ENCODE assay signal across 26 mouse cellular contexts in genomic region chr7:44697980-44698379, GRCm38 (mm10). TPM values are rescaled to one million over a fixed set of nuclear protein-coding genes. Genes with fewer than 3 reads are reported as not detected.
A peak's percentile ranks its signal among the peaks of the same experiment; 100 is the strongest.
DNase-seq lines count a peak whose midpoint lies in the region; ATAC-seq and TF ChIP-seq lines count a peak whose summit lies in the region.
"Had no signal": no experiment of that assay in that cellular context is flagged by ENCODE, and none has a peak within 500 bp of the region (broad histone marks: within the 10 kb centered on the region; RNA-seq: fewer than 3 reads in every experiment).

No protein-coding gene starts in this region.

- WGBS in lung, embryonic 16.5 days = 38% methylated on average over 7 of the region's 7 CpGs

- intact Hi-C loops in gastrocnemius, adult 2 months (cut with DNase I) = loop anchor here (5.0 kb wide), 1 partner anchor 41 kb away; no protein-coding TSS in a partner anchor

- no peaks in the 10 kb centered on the region for H3K36me3 ChIP-seq in lung, embryonic 16.5 days (ENCODE audit: control insufficient read depth, insufficient read depth, low read length)
- H3K36me3 ChIP-seq: forebrain, embryonic 15.5 days; heart, embryonic 10.5 days; hindbrain, embryonic 13.5 days had no signal

- no peaks in the 10 kb centered on the region for H3K9me3 ChIP-seq in lung, embryonic 16.5 days (ENCODE audit: control insufficient read depth, low read length)
- H3K9me3 ChIP-seq: forebrain, embryonic 15.5 days; heart, embryonic 10.5 days; hindbrain, embryonic 13.5 days had no signal

- H3K4me2 ChIP-seq in lung, embryonic 16.5 days (ENCODE audit: low read depth, low read length) = no peak overlapping the region
- H3K4me2 ChIP-seq: hindbrain, embryonic 13.5 days had no signal

- no peak overlapping the region for H3K4me3 ChIP-seq in gastrocnemius, adult 2 months
- H3K4me3 ChIP-seq in lung, embryonic 16.5 days (ENCODE audit: low read length) = no peak overlapping the region
- H3K4me3 ChIP-seq: forebrain, embryonic 15.5 days; heart, embryonic 10.5 days; hindbrain, embryonic 13.5 days; left cerebral cortex, adult 2 months had no signal

- ATAC-seq in lung, embryonic 16.5 days (ENCODE audit: low read depth) = no peak
- ATAC-seq: CD4-positive, CD25-positive, alpha-beta regulatory T cell, adult 4 months; forebrain, embryonic 15.5 days had no signal

- no peaks in the 10 kb centered on the region for H3K27me3 ChIP-seq in lung, embryonic 16.5 days (ENCODE audit: control insufficient read depth, insufficient read depth, low read depth, low read length)
- H3K27me3 ChIP-seq: forebrain, embryonic 15.5 days had no signal

- H3K9ac ChIP-seq in lung, embryonic 16.5 days (ENCODE audit: low read length) = no peak overlapping the region
- H3K9ac ChIP-seq: forebrain, embryonic 15.5 days; hindbrain, embryonic 13.5 days had no signal

- DNase-seq in gastrocnemius, adult 2 months = no peak
- no peak for DNase-seq in gastrocnemius, adult 8-10 months (ENCODE audit: low spot score in 2 of 2)
- DNase-seq in lung, postnatal 25 days (ENCODE audit: low spot score) = no peak
- DNase-seq in c-Kit-positive CD71-positive TER-119-positive erythroid progenitor cells, embryonic 14.5 days (ENCODE audit: low spot score) = peak; percentile 7
- no peak for DNase-seq in ovary, postnatal 14 days (ENCODE audit: low spot score)
- DNase-seq in thymus, postnatal 4 days = no peak
- no peak for DNase-seq in embryo, embryonic 9.5 days (ENCODE audit: extremely low spot score)
- DNase-seq: right cerebral cortex, postnatal 4 days; thymus, adult 2 months had no signal

- peaks cover 15% of the 10 kb centered on the region; the same call in 1 of the 2 replicates for H3K4me1 ChIP-seq in lung, embryonic 16.5 days (replicated peaks; ENCODE audit: control insufficient read depth, insufficient read depth, low read length)

- TF ChIP-seq CTCF in gastrocnemius, adult 2 months (IDR thresholded peaks at IDR 0.05) = no peak

- peak overlapping the region; percentile 83 for H3K27ac ChIP-seq in gastrocnemius, adult 2 months
- peak overlapping the region; percentile 93 for H3K27ac ChIP-seq in lung, embryonic 16.5 days (ENCODE audit: low read length)
- H3K27ac ChIP-seq: forebrain, embryonic 15.5 days; heart, embryonic 10.5 days; hindbrain, embryonic 13.5 days; left cerebral cortex, adult 2 months; macrophage had no signal

RNA-seq across cellular contexts. Expression of gene Izumo2, which starts 10.6 kb away (rescaled TPM):
- not detected for total RNA-seq in gastrocnemius, adult 2 months (2021)
- not detected for total RNA-seq in gastrocnemius, adult 8-10 months (2022)
- polyA plus RNA-seq in lung, embryonic 16.5 days (2015; fragmentation: Nextera tagmentation; extraction: Ambion mirVana) = not detected in 2 replicates
- total RNA-seq: adrenal gland, adult 8-10 months; gastrocnemius, postnatal 36 days; heart, postnatal 14 days; left cerebral cortex, adult 2 months; left cerebral cortex, postnatal 4 days; liver, adult 2 months had no signal
- polyA plus RNA-seq: CD4-positive, CD25-positive, alpha-beta regulatory T cell, adult 4 months; embryonic facial prominence, embryonic 14.5 days; forebrain, embryonic 15.5 days; heart, embryonic 10.5 days; hindbrain, embryonic 13.5 days; intestine, embryonic 14.5 days; liver, adult 2 months; macrophage; midbrain, embryonic 14.5 days; stomach, embryonic 16.5 days; thymus, adult 2 months; urinary bladder, adult 2 months had no signal

RNA-seq across cellular contexts. Expression of gene Myh14, which starts 27.3 kb away (rescaled TPM):
- total RNA-seq in gastrocnemius, adult 2 months (2021) = 10 to 100 TPM; 32.0 to 36.7 TPM
- 10 to 100 TPM; 38.7 to 58.3 (median 42.5) TPM for total RNA-seq in gastrocnemius, adult 8-10 months (2022)
- polyA plus RNA-seq in lung, embryonic 16.5 days (2015; fragmentation: Nextera tagmentation; extraction: Ambion mirVana) = 38.8 and 39.4 TPM in 2 replicates
- polyA plus RNA-seq: CD4-positive, CD25-positive, alpha-beta regulatory T cell, adult 4 months; macrophage had no signal

RNA-seq across cellular contexts. Expression of gene Vrk3, which starts 50.2 kb away (rescaled TPM):
- total RNA-seq in gastrocnemius, adult 2 months (2021) = 10 to 100 TPM; 17.1 to 22.9 TPM
- total RNA-seq in gastrocnemius, adult 8-10 months (2022) = 10 to 100 TPM; 19.9 to 23.5 (median 21.6) TPM
- 46.9 and 53.0 TPM in 2 replicates for polyA plus RNA-seq in lung, embryonic 16.5 days (2015; fragmentation: Nextera tagmentation; extraction: Ambion mirVana)

RNA-seq across cellular contexts. Expression of gene Zfp473, which starts 52.9 kb away (rescaled TPM):
- under 1 TPM in 1 of 2 experiments, not detected in 1; 0.11 TPM for total RNA-seq in gastrocnemius, adult 2 months (2021)
- under 1 TPM in 1 of 4 experiments, not detected in 3; 0.13 TPM for total RNA-seq in gastrocnemius, adult 8-10 months (2022)
- polyA plus RNA-seq in lung, embryonic 16.5 days (2015; fragmentation: Nextera tagmentation; extraction: Ambion mirVana) = 2.0 TPM in 2 replicates
- total RNA-seq: gastrocnemius, postnatal 36 days had no signal
